Mouse (Mus musculus) lung, postnatal 36 days (tissue): ENCODE results near the gene Nudcd3.

Experiments used
- DNase-seq: peaks from one replicate; pipeline ENCODE4 v3.0.0; 2022; ENCODE audit warnings: mixed read lengths

Gene Nudcd3

DNA sequence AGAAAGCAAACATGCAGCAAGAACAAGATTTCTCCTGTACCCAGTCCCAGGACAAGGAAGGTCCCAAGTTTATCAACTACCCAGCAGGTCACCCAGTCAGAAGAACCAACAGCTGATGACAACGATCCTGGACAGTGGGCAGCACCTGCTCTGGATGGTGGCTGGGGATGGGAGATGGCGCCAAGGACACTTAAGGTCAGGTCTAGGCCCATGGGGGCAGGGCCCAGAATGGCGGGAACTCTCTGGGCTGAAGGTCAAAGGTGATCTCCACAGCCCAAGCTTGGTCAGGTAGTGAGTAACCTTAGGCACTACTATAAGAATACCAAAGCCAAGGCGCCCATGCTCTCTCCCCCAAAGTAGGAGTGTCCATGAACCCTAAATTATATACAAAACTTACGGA, 138.3 kb downstream of the Nudcd3 start:
- no peak for DNase-seq

- no peak for DNase-seq
Measured at GRCm38 (mm10) chr11:6059162-6059561, 141.1 kb downstream of the Nudcd3 start.
